Mouse (Mus musculus): ENCODE measurements around the gene Zdhhc12.

GRCm38 (mm10) chr2:30063791-30064190 is 29.7 kb downstream of the Zdhhc12 start:
- TF ChIP-seq ZC3H11A (IDR thresholded peaks at IDR 0.05; ENCODE audit: borderline replicate concordance, low read depth, low read length): no peak
- no peak for TF ChIP-seq MAFK (IDR thresholded peaks at IDR 0.05; ENCODE audit: insufficient read depth, low read depth, low read length)
- no peak for TF ChIP-seq HCFC1 (IDR thresholded peaks at IDR 0.05; ENCODE audit: borderline replicate concordance, insufficient read depth, low read length)
- TF ChIP-seq ZNF384 (IDR thresholded peaks at IDR 0.05; ENCODE audit: low read depth, low read length): no peak

Data from ES-E14 (cell line).